Mouse (Mus musculus) gastrocnemius, postnatal 14 days (tissue): ENCODE data around the gene Slc9a5. TPM values are rescaled to one million over a fixed set of nuclear protein-coding genes. Genes with fewer than 3 reads are reported as not detected.

Source experiments
- DNase-seq: peaks from one replicate; pipeline ENCODE4 v3.0.0; 2021; ENCODE audit warnings: mixed read lengths
- intact Hi-C: fragments of 180-260 bp; cut with DNase I; formaldehyde crosslinking; loops from one replicate; pipeline ENCODE4 v1.15.1; 2025; ENCODE audit warnings: low total_unique reads
- total RNA-seq, 2 experiments: library from RNA; stranded (reverse); gene quantifications; 2 replicates each; pipeline ENCODE4 v1.2.3; 2021

Slc9a5 gene
- total RNA-seq, 2 experiments from 2014 or later = 0.84 to 1.0 TPM

DNA sequence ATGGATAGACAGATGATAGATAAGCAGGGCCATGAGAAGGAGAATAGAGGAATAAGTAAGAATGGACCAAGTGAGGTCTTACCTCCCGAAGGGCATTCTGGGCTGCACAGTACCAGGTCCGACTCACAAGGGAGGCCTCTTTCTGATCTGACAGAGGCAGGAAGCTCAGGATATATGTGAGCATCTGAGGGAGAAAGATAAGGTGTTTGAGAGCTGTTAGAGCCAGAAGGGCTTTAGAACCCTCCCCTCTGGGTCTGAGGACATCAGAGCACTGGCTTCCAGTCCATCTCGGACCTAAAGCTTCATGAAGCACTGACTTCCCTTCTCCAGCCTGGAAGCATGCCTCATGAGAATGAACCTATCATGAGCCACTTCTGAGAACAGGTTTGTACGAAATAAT lies 25.5 kb upstream of the Slc9a5 start:
- intact Hi-C loops = no loop called here
- DNase-seq = no peak

DNA sequence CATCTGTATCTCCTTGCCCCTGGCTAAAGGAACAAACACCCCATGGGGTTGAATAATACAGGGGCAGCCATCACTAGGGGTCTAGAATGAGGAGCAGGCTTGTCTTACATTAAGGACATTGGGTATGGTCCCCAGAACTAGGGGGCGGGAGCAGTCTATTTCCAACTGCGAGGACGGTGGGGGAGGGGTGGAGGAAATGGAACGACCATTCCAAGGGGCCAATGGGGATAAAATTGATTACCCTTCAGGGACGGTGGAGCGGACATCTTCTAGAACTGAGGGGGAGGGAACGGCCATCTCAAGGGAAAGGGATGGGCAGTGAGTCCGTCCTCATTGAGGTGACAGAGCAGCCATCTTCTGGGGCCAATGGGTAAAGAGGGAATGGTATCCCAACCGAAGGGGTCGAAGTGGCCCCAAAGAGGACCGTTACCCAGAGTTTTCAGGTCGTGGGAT lies 23.0 kb upstream of the Slc9a5 start:
- intact Hi-C loops = no loop called here
- no peak for DNase-seq

- intact Hi-C loops = no loop called here
- DNase-seq = peak; percentile 97
Observed at GRCm38 (mm10) chr8:105326141-105326672, 22.4 kb upstream of the Slc9a5 start, which contains the start of the genes Lrrc29 and Tmem208. TSS of gene Lrrc29 (minus strand) at chr8:105326278. TSS of gene Tmem208 (plus strand) at chr8:105326354.

DNA sequence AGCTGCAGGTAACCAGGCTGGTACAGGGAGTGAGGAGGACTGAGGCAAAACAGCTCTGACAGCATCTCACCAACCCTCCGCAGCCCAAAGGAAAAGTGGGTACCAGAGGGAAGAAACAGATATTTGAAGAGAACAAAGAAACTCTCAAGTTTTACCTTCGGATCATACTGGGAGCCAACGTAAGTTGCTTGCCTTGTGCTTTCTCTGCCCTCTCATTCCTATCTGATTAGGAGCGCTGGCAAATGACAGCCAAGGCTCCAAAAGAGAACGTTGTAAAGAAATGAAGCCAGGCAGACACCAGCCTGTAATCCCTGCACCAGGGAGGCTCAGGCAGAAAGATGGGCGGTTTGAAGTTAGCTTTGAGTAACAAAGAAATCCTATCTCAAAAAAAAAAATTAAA lies 21.7 kb upstream of the Slc9a5 start:
- DNase-seq = no peak
- intact Hi-C loops = no loop called here

- no peak for DNase-seq
- intact Hi-C loops = no loop called here
Observed at GRCm38 (mm10) chr8:105330325-105330724, 18.3 kb upstream of the Slc9a5 start.

- no peak for DNase-seq
- intact Hi-C loops = no loop called here
Observed at GRCm38 (mm10) chr8:105331469-105331868, 17.2 kb upstream of the Slc9a5 start.

GRCm38 (mm10) chr8:105331931-105332330 lies 16.7 kb upstream of the Slc9a5 start:
- intact Hi-C loops = no loop called here
- no peak for DNase-seq

- intact Hi-C loops = no loop called here
- DNase-seq = no peak
Observed at GRCm38 (mm10) chr8:105332523-105332922, 16.1 kb upstream of the Slc9a5 start.

DNA sequence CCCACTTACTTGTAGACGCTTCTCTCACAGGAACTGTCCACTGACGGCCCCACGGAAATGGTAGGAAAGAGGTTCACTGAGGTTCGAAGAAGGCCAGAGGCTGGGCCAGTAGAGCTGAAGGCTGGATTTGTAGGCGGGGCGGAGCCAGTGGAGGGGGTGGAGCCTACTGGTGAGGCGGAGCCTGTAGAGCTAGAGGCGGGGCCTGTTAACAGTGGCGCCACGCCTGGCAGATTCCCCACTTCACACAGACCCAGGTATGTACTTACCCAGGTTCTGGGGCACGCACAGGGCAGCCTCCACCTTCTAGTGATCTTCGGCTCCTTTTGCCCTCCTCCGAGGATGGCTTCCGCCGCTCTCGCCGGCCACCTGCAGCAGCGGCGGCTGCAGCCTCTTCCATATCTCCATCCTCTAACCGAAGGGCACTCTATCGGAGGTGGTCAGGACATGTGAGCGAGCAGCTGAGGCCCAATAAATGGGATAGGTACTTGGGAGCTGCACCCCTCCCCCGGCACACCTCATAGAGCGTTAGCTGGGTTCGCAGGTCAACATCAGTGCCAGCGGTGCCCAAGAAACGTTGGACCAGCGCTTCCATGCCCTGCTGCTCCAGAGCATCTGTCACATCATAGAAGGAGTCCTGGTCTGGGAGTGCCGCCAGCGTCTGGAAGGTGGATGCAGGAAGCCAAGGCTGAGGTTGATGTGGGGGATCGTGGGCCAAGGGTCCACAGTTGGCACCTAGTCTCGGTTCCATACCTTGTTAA lies 12.1 kb upstream of the Slc9a5 start:
- intact Hi-C loops = no loop called here
- DNase-seq = no peak

DNA sequence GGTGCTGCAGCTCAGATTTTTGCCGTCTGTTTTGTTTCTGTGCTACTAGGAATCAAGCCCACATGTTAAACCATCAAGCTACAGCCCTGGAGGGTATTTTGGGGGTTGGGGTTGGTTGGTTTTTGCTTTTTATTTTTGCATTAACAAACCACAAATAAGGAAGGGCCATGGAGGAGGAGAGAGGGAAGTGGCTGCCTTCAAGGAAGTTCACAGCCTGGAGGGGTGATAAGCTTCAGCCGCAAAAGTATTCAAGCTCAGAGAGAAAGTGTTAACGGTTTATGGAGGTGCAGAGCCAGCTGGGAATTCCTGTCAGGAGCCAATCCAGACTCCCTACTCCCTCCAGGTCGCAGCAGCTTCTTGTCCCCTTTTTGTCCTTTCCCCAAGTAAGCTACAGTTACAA lies 9.7 kb upstream of the Slc9a5 start:
- intact Hi-C loops = no loop called here
- no peak for DNase-seq

- no peak for DNase-seq
- intact Hi-C loops = no loop called here
Observed at GRCm38 (mm10) chr8:105339886-105340635, 8.6 kb upstream of the Slc9a5 start.

DNA sequence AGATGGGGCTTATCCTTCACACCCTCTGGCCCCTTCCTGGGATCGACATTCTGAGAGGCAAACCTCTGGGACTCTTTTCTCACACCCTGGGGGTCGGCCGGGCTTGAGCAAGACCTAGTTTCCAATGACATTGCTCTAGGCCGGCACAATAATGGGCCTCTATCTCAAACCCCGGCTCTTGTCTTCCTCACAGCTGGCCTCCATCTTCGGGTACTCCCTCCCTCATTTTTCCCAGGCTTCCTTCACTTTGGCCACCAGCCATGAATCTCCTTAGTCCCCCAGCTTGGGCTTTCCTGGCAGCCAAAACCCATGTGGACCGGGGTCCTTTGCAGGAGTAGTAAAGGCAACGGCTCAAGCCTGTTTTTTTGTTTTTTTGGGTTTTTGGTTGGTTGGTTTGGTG lies 7.2 kb upstream of the Slc9a5 start:
- intact Hi-C loops = no loop called here
- no peak for DNase-seq

DNA sequence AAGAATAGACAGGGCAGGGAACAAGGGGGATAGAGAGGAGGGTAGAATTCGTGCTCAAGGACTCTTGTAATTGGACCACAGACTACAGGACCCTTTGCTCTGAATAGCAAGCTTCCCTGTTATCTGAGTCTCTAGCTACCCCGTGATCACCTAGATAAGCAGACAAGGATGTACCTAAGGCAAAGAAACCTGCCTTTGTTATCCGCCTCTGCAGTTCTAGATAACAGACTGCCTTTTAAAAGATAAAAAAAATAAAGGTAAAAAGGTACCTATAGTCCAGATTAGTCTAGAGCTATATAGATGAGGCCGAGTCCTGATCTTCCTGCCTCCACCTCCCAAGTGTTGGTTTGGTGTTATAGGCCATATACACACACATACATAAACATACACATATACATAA lies 5.9 kb upstream of the Slc9a5 start:
- intact Hi-C loops = no loop called here
- DNase-seq = no peak

DNA sequence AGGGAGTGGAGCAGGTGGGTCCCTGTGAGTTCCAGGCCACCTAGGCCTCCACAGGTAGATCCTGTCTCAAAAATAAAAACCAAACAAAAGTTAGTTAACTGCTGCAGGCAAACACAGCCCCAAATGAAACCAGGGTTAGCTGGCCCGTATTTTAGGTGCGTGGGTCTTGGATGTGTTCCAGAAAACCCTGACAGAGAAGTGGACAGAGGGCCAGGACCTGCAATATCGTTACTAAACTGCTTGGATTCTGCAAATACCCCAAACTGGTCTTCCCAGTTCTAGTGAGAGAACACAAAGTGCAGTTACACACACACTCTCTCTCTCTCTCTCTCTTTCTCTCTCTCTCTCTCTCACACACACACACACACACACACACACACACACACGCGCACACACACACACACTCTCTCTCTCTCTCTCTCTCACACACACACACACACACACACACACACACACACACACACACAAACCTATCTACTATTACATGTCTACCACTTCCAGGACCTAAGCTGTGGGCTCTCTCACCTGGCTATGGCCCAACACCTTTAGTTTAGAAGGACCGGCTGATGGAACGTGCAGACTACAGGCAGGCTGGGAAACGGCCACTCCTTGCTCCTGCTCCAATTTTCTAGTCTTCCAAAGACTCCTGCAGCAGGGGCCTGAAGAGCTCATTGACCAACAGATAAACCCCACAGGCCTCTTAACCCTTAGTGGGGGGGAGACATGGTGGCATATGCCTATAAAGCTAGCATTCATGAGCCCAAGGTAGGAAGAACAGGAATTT lies 4.7 kb upstream of the Slc9a5 start:
- DNase-seq = no peak
- intact Hi-C loops = no loop called here

GRCm38 (mm10) chr8:105345061-105345975 lies 3.3 kb upstream of the Slc9a5 start:
- peak; percentile 50 for DNase-seq
- intact Hi-C loops = no loop called here

- intact Hi-C loops = no loop called here
- peak; percentile 82 for DNase-seq
Observed at GRCm38 (mm10) chr8:105346611-105347427, 1.8 kb upstream of the Slc9a5 start.

- intact Hi-C loops = no loop called here
- DNase-seq = peak; percentile 95
Observed at GRCm38 (mm10) chr8:105347428-105348221, 1.0 kb upstream of the Slc9a5 start, which contains the start of gene Fhod1. TSS of gene Fhod1 (minus strand) at chr8:105347953.
